Mouse (Mus musculus) brain, embryonic 14.5 days (tissue): Measurements from ENCODE around the gene Cpne5. TPM values are rescaled to one million over a fixed set of nuclear protein-coding genes. Genes with fewer than 3 reads are reported as not detected.
"Not testable (repeated sequence)": the region's sequence is repeated elsewhere in the genome, so short reads cannot be mapped to it uniquely, and the experiment has no call there.

Experiments used
- DNase-seq: peaks from one replicate; pipeline ENCODE4 v3.0.0-alpha.2; 2011; ENCODE audit warnings: low read depth
- CTCF ChIP-seq: fragments of 200-500 bp; IDR thresholded peaks from 2 replicates; pipeline ENCODE4 v1.5.1; 2012; ENCODE audit warnings: inconsistent platforms, mild to moderate bottlenecking, moderate library complexity, borderline replicate concordance; ENCODE audit not compliant: insufficient read depth, insufficient read length; ENCODE audit errors: extremely low read depth
- POLR2A ChIP-seq: fragments of 200-500 bp; IDR thresholded peaks from 2 replicates; pipeline ENCODE4 v1.6.1; 2012; ENCODE audit warnings: mild to moderate bottlenecking, inconsistent platforms, borderline replicate concordance; ENCODE audit not compliant: poor library complexity, insufficient read depth, insufficient read length, severe bottlenecking; ENCODE audit errors: extremely low read depth
- polyA plus RNA-seq: library from polyadenylated mRNA; depleted of rRNA; stranded (reverse); fragments of >200 nt; gene quantifications from 2 replicates; pipeline ENCODE4 v1.2.3, GENCODE M21; 2012

The Cpne5 gene
- polyA plus RNA-seq, 1 experiment = 37.8 TPM

- no peak for TF ChIP-seq CTCF
- TF ChIP-seq POLR2A = no peak
- DNase-seq = no peak
These were observed 26.8 kb upstream of the Cpne5 start for GRCm38 (mm10) chr17:29264760-29265159.

- TF ChIP-seq CTCF = no peak
- peak; percentile 37; the same call in 1 of the 2 replicates for TF ChIP-seq POLR2A
These were observed 26.1 kb upstream of the Cpne5 start, which contains the start of gene Ppil1 for GRCm38 (mm10) chr17:29263840-29264633. TSS of gene Ppil1 (minus strand) at chr17:29264186.

GRCm38 (mm10) chr17:29263417-29263816, 25.4 kb upstream of the Cpne5 start:
- no peak for TF ChIP-seq CTCF
- DNase-seq = no peak

More at GRCm38 (mm10) chr17:29263840-29264633, 26.1 kb upstream of the Cpne5 start, which contains the start of gene Ppil1:
- peak; percentile 90 for DNase-seq

- TF ChIP-seq POLR2A (no peak), CTCF (0 out of 2 replicates have a peak, but pooled peaks have one; percentile 18)
- no peak for DNase-seq
These were observed 24.3 kb upstream of the Cpne5 start for GRCm38 (mm10) chr17:29262259-29262649.

- no peak for DNase-seq
- TF ChIP-seq POLR2A (no peak), CTCF (no peak)
These were observed 23.8 kb upstream of the Cpne5 start for GRCm38 (mm10) chr17:29261603-29262258.

GRCm38 (mm10) chr17:29260501-29260900, 22.5 kb upstream of the Cpne5 start:
- TF ChIP-seq POLR2A = no peak
- no peak for TF ChIP-seq CTCF

GRCm38 (mm10) chr17:29259489-29259888, 21.5 kb upstream of the Cpne5 start:
- no peak for TF ChIP-seq POLR2A
- TF ChIP-seq CTCF = peak; percentile 99
- DNase-seq = peak; percentile 89

More at GRCm38 (mm10) chr17:29260501-29260900, 22.5 kb upstream of the Cpne5 start:
- no peak for DNase-seq

GRCm38 (mm10) chr17:29258921-29259320, 21.0 kb upstream of the Cpne5 start:
- TF ChIP-seq POLR2A (no peak), CTCF (no peak)
- DNase-seq = no peak

- DNase-seq = no peak
- TF ChIP-seq CTCF = no peak
These were observed 20.1 kb upstream of the Cpne5 start for GRCm38 (mm10) chr17:29258025-29258558.

- DNase-seq = no peak
- TF ChIP-seq CTCF = no peak
These were observed 19.1 kb upstream of the Cpne5 start for GRCm38 (mm10) chr17:29257001-29257511.

- TF ChIP-seq POLR2A = no peak
- no peak for TF ChIP-seq CTCF
- DNase-seq = no peak
These were observed 18.5 kb upstream of the Cpne5 start for GRCm38 (mm10) chr17:29256507-29256906.

GRCm38 (mm10) chr17:29254784-29255183, 16.8 kb upstream of the Cpne5 start:
- DNase-seq = not testable (repeated sequence)
